Mouse (Mus musculus): ENCODE data around the gene Vwa8. TPM values are rescaled to one million over a fixed set of nuclear protein-coding genes. Genes with fewer than 3 reads are reported as not detected.

The Vwa8 gene
- polyA plus RNA-seq, 1 experiment from 2014 or later: 13.3 TPM

DNA sequence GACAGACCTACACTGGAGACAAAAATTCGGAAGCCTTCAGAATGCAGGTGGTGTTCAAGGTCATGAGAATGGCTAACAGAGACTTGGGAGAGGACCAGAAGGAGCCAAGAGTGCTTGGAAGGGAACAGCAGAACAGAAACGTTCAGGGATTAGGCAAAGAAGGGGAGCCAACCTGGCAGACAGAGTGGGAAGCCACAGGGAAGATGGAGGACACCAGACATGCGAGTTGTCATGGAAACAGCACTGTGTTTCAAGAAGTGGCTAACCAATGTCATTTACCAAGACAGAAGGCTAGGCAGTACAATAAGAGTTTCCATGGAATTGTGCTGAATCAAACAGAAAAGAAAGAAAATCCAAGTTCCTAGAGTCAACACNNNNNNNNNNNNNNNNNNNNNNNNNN is 395.7 kb downstream of the Vwa8 start:
- Histone ChIP-seq H3K9me3 (ENCODE audit: control insufficient read depth, low read length) (no peaks in the 10 kb centered on the region; the same call in 1 of the 2 replicates), H3K9ac (ENCODE audit: low read length) (no peak overlapping the region), H3K27me3 (replicated peaks; ENCODE audit: control insufficient read depth, insufficient read depth, low read length) (no peaks in the 10 kb centered on the region), H3K4me1 (replicated peaks; ENCODE audit: control insufficient read depth, insufficient read depth, low read length) (no peaks in the 10 kb centered on the region), H3K4me2 (ENCODE audit: low read length) (no peak overlapping the region), H3K27ac (ENCODE audit: low read depth) (no peak overlapping the region), H3K36me3 (ENCODE audit: control insufficient read depth, insufficient read depth, low read length) (no peaks in the 10 kb centered on the region), H3K4me3 (ENCODE audit: low read depth, low read length) (no peak overlapping the region)
- DNase-seq (ENCODE audit: low spot score) (no peak), ATAC-seq (replicated peaks; ENCODE audit: low FRiP score, low TSS enrichment, low read depth) (no peak)
- 65% methylated on average over 3 of the region's 3 CpGs for WGBS

GRCm38 (mm10) chr14:79251727-79252285 is 403.0 kb downstream of the Vwa8 start:
- no peak for ATAC-seq (replicated peaks; ENCODE audit: low FRiP score, low TSS enrichment, low read depth)
- no peak for DNase-seq (ENCODE audit: low spot score)
- 73% methylated on average over 5 of the region's 5 CpGs for WGBS

More at GRCm38 (mm10) chr14:79251727-79252285, 403.0 kb downstream of the Vwa8 start:
- Histone ChIP-seq H3K4me1 (replicated peaks; ENCODE audit: control insufficient read depth, insufficient read depth, low read length) (no peaks in the 10 kb centered on the region), H3K27ac (ENCODE audit: low read depth) (no peak overlapping the region), H3K4me2 (ENCODE audit: low read length) (no peak overlapping the region), H3K27me3 (replicated peaks; ENCODE audit: control insufficient read depth, insufficient read depth, low read length) (no peaks in the 10 kb centered on the region), H3K36me3 (ENCODE audit: control insufficient read depth, insufficient read depth, low read length) (no peaks in the 10 kb centered on the region), H3K4me3 (ENCODE audit: low read depth, low read length) (no peak overlapping the region), H3K9me3 (ENCODE audit: control insufficient read depth, low read length) (no peaks in the 10 kb centered on the region), H3K9ac (ENCODE audit: low read length) (no peak overlapping the region)

Other genes with a start within 250 kb of the Vwa8 start
- 2.0 and 2.1 TPM in 2 replicates for gene Dgkh, start 116.3 kb upstream of the Vwa8 start, polyA plus RNA-seq (2014; fragmentation: Nextera tagmentation; extraction: Ambion mirVana)

Measured in intestine, embryonic 14.5 days (tissue).